Mouse (Mus musculus) hindbrain, postnatal 0 days (tissue): Measurements from ENCODE around the gene Bcl2l15. TPM values are rescaled to one million over a fixed set of nuclear protein-coding genes. Genes with fewer than 3 reads are reported as not detected.
"Not testable (repeated sequence)": the region's sequence is repeated elsewhere in the genome, so short reads cannot be mapped to it uniquely, and the experiment has no call there.

ENCODE experiments used
- ATAC-seq: fragments of 200-750 bp; cut with Nextera tagmentation; 2 replicates; pipeline ENCODE4 v1.8.0; 2017; ENCODE audit warnings: mild to moderate bottlenecking, moderate TSS enrichment, moderate library complexity
- DNase-seq: peaks from one replicate; pipeline ENCODE4 v3.0.0-alpha.2; 2015; ENCODE audit warnings: low spot score
- H3K27ac ChIP-seq: fragments of 300-500 bp; sonication (generic); 2 replicates; pipeline ENCODE4 v1.5.1; 2014; ENCODE audit warnings: mild to moderate bottlenecking
- H3K27me3 ChIP-seq: fragments of 300-500 bp; sonication (generic); 2 replicates; pipeline ENCODE4 v1.6.1; 2014; ENCODE audit warnings: low read length, mixed read lengths; ENCODE audit not compliant: insufficient read depth
- H3K36me3 ChIP-seq: fragments of 300-500 bp; sonication (generic); 2 replicates; pipeline ENCODE4 v1.6.1; 2014; ENCODE audit warnings: low read length, mixed read lengths; ENCODE audit not compliant: insufficient read depth
- H3K4me1 ChIP-seq: fragments of 300-500 bp; sonication (generic); 2 replicates; pipeline ENCODE4 v1.6.1; 2014; ENCODE audit warnings: antibody characterized with exemption, low read length, mixed read lengths; ENCODE audit not compliant: insufficient read depth
- H3K4me2 ChIP-seq: fragments of 300-500 bp; sonication (generic); 2 replicates; pipeline ENCODE4 v1.6.1; 2014; ENCODE audit warnings: low read depth, mild to moderate bottlenecking, low read length, moderate library complexity, mixed read lengths
- H3K4me3 ChIP-seq: fragments of 300-500 bp; sonication (generic); 2 replicates; pipeline ENCODE4 v1.5.1; 2014; ENCODE audit warnings: low read length
- H3K9ac ChIP-seq: fragments of 300-500 bp; sonication (generic); replicated peaks from 2 replicates; pipeline ENCODE4 v1.6.1; 2014; ENCODE audit warnings: mild to moderate bottlenecking, low read length, moderate library complexity, mixed read lengths
- H3K9me3 ChIP-seq: fragments of 300-500 bp; sonication (generic); 2 replicates; pipeline ENCODE4 v1.6.1; 2016; ENCODE audit warnings: low read length, mixed read lengths
- CTCF ChIP-seq: IDR thresholded peaks from 2 replicates; pipeline ENCODE4 v1.5.1; 2016; ENCODE audit warnings: antibody characterized with exemption, control low read depth, low read depth
- WGBS: fragments of 180-500 bp; shearing (Covaris S2); extraction: QIAGEN DNeasy Blood & Tissue Kit; methylation state at CpG from one replicate; pipeline ENCODE4 v1.1.7; 2014; 5-methylcytosine and 5-hydroxymethylcytosine counted together
- polyA plus RNA-seq: library from polyadenylated mRNA; unstranded; fragments of >200 nt; fragmentation: Nextera tagmentation; extraction: Ambion mirVana; gene quantifications from 2 replicates; pipeline ENCODE4 v1.2.1, GENCODE M21; 2015
- total RNA-seq: library from RNA; depleted of rRNA; stranded (reverse); fragments of >200 nt; gene quantifications from 2 replicates; pipeline ENCODE4 v1.2.3, GENCODE M21; 2014

The Bcl2l15 gene
- total and polyA plus RNA-seq, 2 experiments from 2014 or later: 0.20 TPM; not detected in 1

GRCm38 (mm10) chr3:103830681-103831080 lies 1.7 kb upstream of the Bcl2l15 start:
- not testable (repeated sequence) for H3K4me1 ChIP-seq, H3K9me3 ChIP-seq, H3K9ac ChIP-seq, H3K4me3 ChIP-seq, H3K36me3 ChIP-seq, H3K27me3 ChIP-seq, H3K27ac ChIP-seq, ATAC-seq, DNase-seq, H3K4me2 ChIP-seq
- 53% methylated on average over 1 of the region's 1 CpGs for WGBS
- TF ChIP-seq CTCF: peak; percentile 22

- WGBS: 77% methylated on average over 7 of the region's 7 CpGs
These were observed 1.3 kb upstream of the Bcl2l15 start for GRCm38 (mm10) chr3:103831146-103831545.

GRCm38 (mm10) chr3:103834001-103834400 lies 1.6 kb downstream of the Bcl2l15 start:
- H3K4me3 ChIP-seq: no peak overlapping the region
- no peaks in the 10 kb centered on the region for H3K4me1 ChIP-seq
- no peak overlapping the region for H3K27ac ChIP-seq
- H3K4me2 ChIP-seq: no peak overlapping the region
- H3K9me3 ChIP-seq: no peaks in the 10 kb centered on the region
- no peak for DNase-seq
- ATAC-seq: no peak
- H3K27me3 ChIP-seq: no peaks in the 10 kb centered on the region
- no peak for TF ChIP-seq CTCF
- no peak overlapping the region for H3K9ac ChIP-seq
- 87% methylated on average over 2 of the region's 2 CpGs for WGBS
- no peaks in the 10 kb centered on the region for H3K36me3 ChIP-seq

More at GRCm38 (mm10) chr3:103831146-103831545, 1.3 kb upstream of the Bcl2l15 start:
- no peak overlapping the region for H3K4me3 ChIP-seq
- no peak overlapping the region for H3K4me2 ChIP-seq
- ATAC-seq: no peak
- no peaks in the 10 kb centered on the region for H3K27me3 ChIP-seq
- no peak for TF ChIP-seq CTCF
- no peaks in the 10 kb centered on the region for H3K36me3 ChIP-seq
- no peaks in the 10 kb centered on the region for H3K4me1 ChIP-seq
- DNase-seq: no peak
- no peak overlapping the region for H3K27ac ChIP-seq
- no peaks in the 10 kb centered on the region for H3K9me3 ChIP-seq
- no peak overlapping the region for H3K9ac ChIP-seq

GRCm38 (mm10) chr3:103835272-103835950 lies 3.0 kb downstream of the Bcl2l15 start:
- no peak overlapping the region for H3K9ac ChIP-seq
- H3K4me1 ChIP-seq: no peaks in the 10 kb centered on the region
- H3K4me3 ChIP-seq: no peak overlapping the region
- H3K9me3 ChIP-seq: no peaks in the 10 kb centered on the region
- WGBS: 78% methylated on average over 6 of the region's 6 CpGs
- H3K4me2 ChIP-seq: no peak overlapping the region
- no peaks in the 10 kb centered on the region for H3K27me3 ChIP-seq
- no peak overlapping the region for H3K27ac ChIP-seq
- H3K36me3 ChIP-seq: no peaks in the 10 kb centered on the region
- DNase-seq (no peak), ATAC-seq (no peak)
- TF ChIP-seq CTCF: no peak

GRCm38 (mm10) chr3:103835951-103836310 lies 3.5 kb downstream of the Bcl2l15 start:
- Histone ChIP-seq H3K36me3 (no peaks in the 10 kb centered on the region), H3K4me1 (no peaks in the 10 kb centered on the region), H3K9ac (no peak overlapping the region), H3K27ac (no peak overlapping the region), H3K4me3 (no peak overlapping the region), H3K9me3 (no peaks in the 10 kb centered on the region), H3K4me2 (no peak overlapping the region), H3K27me3 (no peaks in the 10 kb centered on the region)
- DNase-seq (no peak), ATAC-seq (no peak)
- no peak for TF ChIP-seq CTCF
- 77% methylated on average over 10 of the region's 10 CpGs for WGBS

- WGBS: 98% methylated on average over 5 of the region's 5 CpGs
- no peak overlapping the region for H3K27ac ChIP-seq
- H3K9me3 ChIP-seq: no peaks in the 10 kb centered on the region
- H3K4me2 ChIP-seq: no peak overlapping the region
- no peak overlapping the region for H3K4me3 ChIP-seq
- H3K27me3 ChIP-seq: no peaks in the 10 kb centered on the region
- DNase-seq: no peak
- H3K36me3 ChIP-seq: no peaks in the 10 kb centered on the region
- H3K9ac ChIP-seq: no peak overlapping the region
- H3K4me1 ChIP-seq: no peaks in the 10 kb centered on the region
- TF ChIP-seq CTCF: no peak
- no peak for ATAC-seq
These were observed 4.1 kb downstream of the Bcl2l15 start for GRCm38 (mm10) chr3:103836453-103836852.

- H3K27me3 ChIP-seq: no peaks in the 10 kb centered on the region
- no peak overlapping the region for H3K27ac ChIP-seq
- no peak overlapping the region for H3K4me3 ChIP-seq
- ATAC-seq (no peak), DNase-seq (no peak)
- no peaks in the 10 kb centered on the region for H3K4me1 ChIP-seq
- H3K9me3 ChIP-seq: no peaks in the 10 kb centered on the region
- H3K36me3 ChIP-seq: no peaks in the 10 kb centered on the region
- H3K9ac ChIP-seq: no peak overlapping the region
- H3K4me2 ChIP-seq: no peak overlapping the region
- TF ChIP-seq CTCF: no peak
- 92% methylated on average over 6 of the region's 6 CpGs for WGBS
These were observed 7.3 kb downstream of the Bcl2l15 start for GRCm38 (mm10) chr3:103839711-103840110.

- H3K4me1 ChIP-seq, ATAC-seq, H3K4me3 ChIP-seq, H3K9me3 ChIP-seq, DNase-seq, H3K4me2 ChIP-seq, H3K27me3 ChIP-seq, H3K9ac ChIP-seq, H3K27ac ChIP-seq, H3K36me3 ChIP-seq: not testable (repeated sequence)
- 78% methylated on average over 3 of the region's 3 CpGs for WGBS
These were observed 7.8 kb downstream of the Bcl2l15 start for GRCm38 (mm10) chr3:103840195-103840594.

GRCm38 (mm10) chr3:103840946-103841345 lies 8.5 kb downstream of the Bcl2l15 start:
- H3K9me3 ChIP-seq, DNase-seq, H3K4me2 ChIP-seq, H3K4me1 ChIP-seq, H3K9ac ChIP-seq, H3K27ac ChIP-seq, H3K27me3 ChIP-seq, ATAC-seq, H3K36me3 ChIP-seq, H3K4me3 ChIP-seq: not testable (repeated sequence)
- WGBS: 93% methylated on average over 7 of the region's 7 CpGs
